Mouse (Mus musculus): ENCODE measurements around the gene Fam50a.

The Fam50a gene

DNA sequence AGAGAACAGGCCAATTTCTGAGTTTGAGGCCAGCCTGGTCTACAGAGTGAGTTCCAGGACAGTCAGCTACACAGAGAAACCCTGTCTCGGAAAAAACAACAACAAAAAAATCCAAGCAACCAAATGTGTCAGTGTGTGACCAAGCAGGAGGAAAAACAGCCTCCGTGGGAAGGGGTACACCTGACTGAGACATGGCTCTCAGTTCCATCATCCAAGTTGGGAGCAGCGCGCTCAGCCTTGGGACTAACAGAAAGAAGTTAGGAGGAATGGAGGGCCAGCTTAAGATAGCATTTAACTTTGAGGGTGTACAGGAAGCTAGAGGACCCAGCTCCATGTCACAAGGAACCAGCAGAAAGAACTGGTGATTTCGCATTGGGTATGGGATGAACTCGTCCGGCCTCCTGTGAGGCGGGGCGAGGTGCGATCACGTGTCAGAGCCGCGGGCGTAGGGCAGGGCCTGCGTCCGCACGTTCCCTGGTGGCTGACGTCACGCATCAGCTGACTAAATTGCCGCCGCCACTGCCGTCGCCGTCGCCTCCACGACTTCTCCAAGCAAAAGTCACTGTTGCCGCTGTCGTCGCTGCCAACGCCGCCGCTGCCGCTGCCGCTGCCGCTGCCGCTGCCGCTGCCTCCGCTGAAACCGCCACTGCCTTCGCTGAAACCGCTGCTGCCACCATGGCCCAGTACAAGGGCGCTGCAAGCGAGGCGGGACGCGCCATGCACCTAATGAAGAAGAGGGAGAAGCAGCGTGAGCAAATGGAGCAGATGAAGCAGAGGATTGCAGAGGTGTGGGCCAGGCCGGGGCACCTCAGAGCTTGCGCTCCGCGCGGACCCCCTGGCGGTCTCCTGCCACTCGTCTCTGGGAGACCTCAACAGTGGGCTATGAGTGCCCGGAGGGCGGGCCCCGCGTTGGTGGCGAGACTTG is at the start of gene Fam50a:
Gene Fam50a (plus strand): TSS at position 494 of the 925 bp plus-strand sequence.
- peak; percentile 91 for DNase-seq

- DNase-seq, result no peak
Measured at GRCm38 (mm10) chrX:74269736-74270061, 43.1 kb upstream of the Fam50a start.

GRCm38 (mm10) chrX:74270062-74270901 is 42.6 kb upstream of the Fam50a start, which contains the start of gene Rpl10:
TSS of gene Rpl10 (plus strand) at chrX:74270812.
- peak; percentile 96 for DNase-seq

GRCm38 (mm10) chrX:74270902-74271551 is 41.8 kb upstream of the Fam50a start:
- peak; percentile 45 for DNase-seq

DNA sequence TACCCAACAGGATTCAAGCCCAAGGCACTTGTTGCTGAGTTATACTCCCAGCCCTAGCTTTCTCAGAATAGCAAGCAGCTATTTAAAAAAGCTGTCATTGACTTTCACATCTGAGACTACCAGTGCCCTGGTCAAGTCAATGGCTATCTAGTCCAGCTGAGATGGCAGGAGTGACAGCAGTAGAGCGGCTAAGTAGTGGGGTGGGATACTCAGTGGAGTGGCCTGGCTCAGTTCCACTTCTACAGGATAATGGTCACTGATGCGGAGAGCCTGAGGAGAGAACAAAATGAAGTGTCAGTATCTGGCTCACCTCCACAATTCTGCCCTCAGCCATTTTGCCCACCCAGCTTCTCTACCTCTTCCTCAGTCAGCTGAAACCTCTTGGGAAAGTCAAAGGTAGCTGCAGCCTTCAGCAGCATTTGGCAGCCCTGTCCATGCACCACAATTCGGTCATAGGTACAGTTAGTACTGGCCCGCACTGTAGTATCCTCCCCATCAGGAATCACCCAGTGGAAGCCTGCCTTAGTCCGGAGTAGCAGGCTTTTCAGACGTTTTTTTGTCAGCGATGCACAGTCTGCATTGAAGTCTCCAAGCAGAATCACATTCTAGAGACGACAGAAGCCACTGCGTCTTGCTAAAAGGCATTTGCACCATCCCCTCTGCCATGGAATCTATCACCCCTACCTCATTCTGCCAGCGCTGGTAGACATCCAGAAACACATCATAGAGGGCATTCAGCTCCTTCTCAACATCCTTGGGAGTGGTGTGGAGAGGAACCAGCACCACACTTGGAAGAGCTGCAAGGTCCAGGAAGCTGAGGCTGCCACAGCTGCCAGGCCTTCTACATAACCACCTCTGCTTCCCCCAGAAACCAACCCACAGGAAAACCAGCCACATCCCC is 39.2 kb upstream of the Fam50a start:
- no peak for DNase-seq

DNA sequence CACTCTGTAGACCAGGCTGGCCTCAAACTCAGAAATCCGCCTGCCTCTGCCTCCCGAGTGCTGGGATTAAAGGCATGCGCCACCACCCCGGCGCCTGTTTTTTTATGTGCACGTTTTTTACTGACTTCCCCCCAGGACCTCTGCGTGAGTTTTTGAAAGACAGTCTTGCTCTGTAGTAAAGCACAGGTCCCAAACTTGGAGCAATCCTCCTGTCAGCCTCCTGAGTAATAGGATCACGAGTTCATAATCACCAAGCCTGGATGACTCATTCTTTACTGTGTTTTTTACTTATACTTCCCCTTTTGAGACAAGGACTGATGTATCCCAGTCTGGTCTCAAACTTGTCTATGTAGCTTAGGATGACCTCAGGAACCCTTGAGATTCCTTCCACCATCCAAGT is 34.9 kb upstream of the Fam50a start:
- no peak for DNase-seq

- no peak for DNase-seq
Measured at GRCm38 (mm10) chrX:74281041-74281731, 31.6 kb upstream of the Fam50a start.

DNA sequence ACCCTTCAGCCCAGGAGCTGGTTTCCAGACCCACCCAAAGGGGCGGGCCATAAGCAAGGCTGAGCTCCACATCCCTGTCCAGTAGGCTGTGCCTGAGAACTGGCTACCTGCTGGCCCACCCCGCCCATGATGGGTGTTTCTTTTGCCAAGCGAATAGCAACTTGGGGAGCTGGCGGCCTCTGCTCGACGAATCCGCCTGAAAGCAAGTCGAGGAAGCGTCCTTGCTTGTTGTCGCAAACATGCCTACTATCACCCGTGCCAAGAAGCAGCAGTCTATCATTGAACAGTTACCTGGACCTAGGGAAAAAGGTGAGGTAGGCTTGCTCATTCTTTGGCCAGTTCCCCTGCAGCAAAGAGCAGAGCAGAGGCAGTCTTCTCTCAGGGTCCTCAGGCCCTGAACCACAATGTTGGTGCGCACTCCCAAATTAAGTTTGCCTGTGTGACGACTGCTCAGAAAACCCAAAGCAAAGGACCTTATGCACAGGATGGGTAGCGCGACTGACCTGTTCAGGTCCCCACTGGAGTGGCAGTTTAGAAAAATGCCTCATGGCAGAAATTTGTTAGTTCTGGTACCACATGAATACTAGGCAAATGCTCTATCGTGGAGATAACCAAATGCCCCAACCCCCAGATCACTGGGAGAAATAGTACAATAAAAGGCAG is 31.0 kb upstream of the Fam50a start, which contains the start of the genes Taz and Dnase1l1:
Gene Taz (plus strand): TSS at position 181 of the 663 bp plus-strand sequence.
Gene Dnase1l1 (minus strand): TSS at position 606 of the 663 bp plus-strand sequence.
- DNase-seq, result peak; percentile 84

- DNase-seq, result peak; percentile 89
Measured at GRCm38 (mm10) chrX:74282395-74283091, 30.3 kb upstream of the Fam50a start.

- DNase-seq, result no peak
Measured at GRCm38 (mm10) chrX:74283092-74283437, 29.8 kb upstream of the Fam50a start.

- DNase-seq, result no peak
Measured at GRCm38 (mm10) chrX:74293431-74293830, 19.4 kb upstream of the Fam50a start.

GRCm38 (mm10) chrX:74296538-74297448 is 16.0 kb upstream of the Fam50a start, which contains the start of gene Atp6ap1:
TSS of gene Atp6ap1 (plus strand) at chrX:74297097.
- peak; percentile 97 for DNase-seq

GRCm38 (mm10) chrX:74298348-74298747 is 14.5 kb upstream of the Fam50a start:
- DNase-seq, result no peak

DNA sequence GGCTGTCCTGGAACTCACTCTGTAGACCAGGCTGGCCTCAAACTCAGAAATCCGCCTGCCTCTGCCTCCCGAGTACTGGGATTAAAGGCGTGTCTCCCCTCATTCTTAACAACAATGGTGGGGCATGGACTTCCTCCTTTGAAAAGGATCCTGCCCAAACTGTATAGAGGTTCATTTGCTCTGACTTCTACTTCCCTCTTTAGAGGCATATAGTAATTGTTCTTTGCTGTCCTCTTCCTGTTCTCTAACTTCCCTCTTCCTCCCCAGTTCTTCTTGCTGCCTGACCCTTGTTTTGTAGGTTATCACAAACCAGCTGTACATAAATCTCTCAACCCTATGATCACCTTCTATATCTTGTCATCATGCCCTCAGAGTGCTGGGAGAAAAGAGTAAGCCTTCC is 13.1 kb upstream of the Fam50a start:
- no peak for DNase-seq

DNA sequence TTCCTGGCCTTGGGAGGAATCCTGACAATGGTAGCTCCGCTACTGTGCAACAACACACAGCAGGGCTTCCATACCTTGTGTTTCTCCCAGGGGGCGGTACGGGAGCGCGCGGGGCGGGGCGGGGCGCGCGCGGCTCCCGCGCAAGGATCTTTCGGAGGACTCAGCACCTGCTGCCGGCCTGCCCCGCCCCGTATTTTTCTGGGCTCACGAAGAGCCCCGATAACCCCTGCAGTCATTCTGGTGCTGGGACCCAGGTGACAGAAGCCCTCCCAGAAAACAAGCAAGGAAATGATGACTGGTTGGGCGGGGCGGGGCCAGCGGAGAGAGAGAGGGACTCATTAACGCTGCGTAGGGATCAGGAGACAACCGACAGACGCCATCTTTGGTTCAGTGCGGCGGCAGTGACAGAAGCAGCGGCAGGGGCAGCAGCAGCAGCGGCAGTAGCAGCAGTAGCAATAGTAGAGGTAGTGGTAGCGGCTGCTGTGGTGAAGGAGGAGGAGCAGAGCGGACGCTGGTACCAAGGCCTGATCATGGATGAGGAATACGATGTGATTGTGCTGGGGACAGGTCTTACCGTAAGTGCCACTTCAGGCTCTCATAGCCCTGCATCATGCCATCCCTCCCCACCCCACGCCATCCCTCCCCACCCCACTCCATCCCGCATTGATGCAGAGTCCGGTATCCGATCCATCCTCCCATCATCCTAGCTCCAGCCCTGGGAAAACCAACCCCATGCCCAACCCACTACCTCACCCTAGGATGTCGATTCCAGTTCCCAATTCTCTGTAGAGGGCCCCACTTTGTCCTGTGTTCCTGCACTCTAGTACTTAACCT is 7.7 kb upstream of the Fam50a start, which contains the start of gene Gdi1:
Gene Gdi1 (plus strand): TSS at position 132 of the 834 bp plus-strand sequence.
- DNase-seq, result peak; percentile 79

GRCm38 (mm10) chrX:74328725-74329161 is 15.9 kb downstream of the Fam50a start, which contains the start of gene Plxna3:
TSS of gene Plxna3 (plus strand) at chrX:74329066.
- DNase-seq, result peak; percentile 74

GRCm38 (mm10) chrX:74329215-74329671 is 16.4 kb downstream of the Fam50a start:
- DNase-seq, result no peak

All from cerebellum, adult 9-11 months (tissue).